10 mouse cellular contexts compared by ENCODE assay signal in the genomic region with DNA sequence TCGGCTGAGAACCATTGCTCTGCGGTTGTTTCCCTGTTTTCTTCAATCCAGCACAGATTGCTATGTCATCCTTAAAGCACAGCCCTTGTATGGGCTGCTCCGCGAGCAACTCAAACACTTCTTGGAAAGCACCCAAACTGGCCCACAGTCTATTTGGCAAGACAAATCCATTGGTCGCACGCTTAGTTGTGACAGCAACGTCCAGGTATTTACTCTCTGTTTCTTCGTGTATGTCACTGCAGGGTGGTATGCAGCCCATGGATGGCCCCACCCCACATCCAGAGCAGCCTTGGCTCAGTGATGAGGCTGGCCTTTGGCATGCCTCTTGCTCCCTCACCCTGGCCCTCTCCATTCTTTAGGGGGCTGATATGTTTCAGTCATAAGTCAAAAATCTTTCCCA. TPM values are rescaled to one million over a fixed set of nuclear protein-coding genes. Genes with fewer than 3 reads are reported as not detected.
DNase-seq lines count a peak whose midpoint lies in the region; ATAC-seq lines count a peak whose summit lies in the region.
"Had no signal": no experiment of that assay in that cellular context is flagged by ENCODE, and none has a peak within 500 bp of the region (broad histone marks: within the 10 kb centered on the region; RNA-seq: fewer than 3 reads in every experiment).

No protein-coding gene starts in this region.

- peak; percentile 21 for DNase-seq in ovary, postnatal 14 days (ENCODE audit: low spot score)
- no peak for DNase-seq in ovary, postnatal 10 days (ENCODE audit: low spot score)
- peak; percentile 80 to 82 for DNase-seq in heart, postnatal 10 days
- DNase-seq in c-Kit-positive CD71-positive TER-119-positive erythroid progenitor cells, embryonic 14.5 days (ENCODE audit: low spot score), result no peak
- DNase-seq: cerebellum, adult 18-20 months had no signal

- H3K27me3 ChIP-seq in forebrain, embryonic 16.5 days (replicated peaks; ENCODE audit: control insufficient read depth, insufficient read depth, low read length), result no peaks in the 10 kb centered on the region
- no peaks in the 10 kb centered on the region for H3K27me3 ChIP-seq in forebrain, embryonic 15.5 days
- H3K27me3 ChIP-seq in stomach, embryonic 15.5 days (replicated peaks), result no peaks in the 10 kb centered on the region
- H3K27me3 ChIP-seq in midbrain, embryonic 15.5 days (replicated peaks), result no peaks in the 10 kb centered on the region

- peak; percentile 64; the same call in 1 of the 2 replicates for ATAC-seq in forebrain, embryonic 16.5 days
- no peak; the same call in 1 of the 2 replicates for ATAC-seq in forebrain, embryonic 15.5 days (replicated peaks)
- ATAC-seq in stomach, embryonic 15.5 days (ENCODE audit: insufficient read depth, low FRiP score, low read depth), result peak; percentile 47; the same call in 1 of the 2 replicates
- no peak for ATAC-seq in midbrain, embryonic 15.5 days (replicated peaks)

- H3K4me1 ChIP-seq in forebrain, embryonic 16.5 days (replicated peaks; ENCODE audit: control insufficient read depth, insufficient read depth, low read length), result no peaks in the 10 kb centered on the region; the same call in 1 of the 2 replicates
- peaks cover 5% of the 10 kb centered on the region; the same call in 1 of the 2 replicates for H3K4me1 ChIP-seq in forebrain, embryonic 15.5 days
- H3K4me1 ChIP-seq in stomach, embryonic 15.5 days, result no peaks in the 10 kb centered on the region
- H3K4me1 ChIP-seq in midbrain, embryonic 15.5 days, result no peaks in the 10 kb centered on the region

- intact Hi-C loops in heart, postnatal 10 days (cut with DNase I), result loop anchor here (2.0 kb wide), 1 partner anchor 42 kb away; the partner anchor contains the start of gene Ipo5

- no peak overlapping the region for H3K4me2 ChIP-seq in forebrain, embryonic 16.5 days (ENCODE audit: low read length)
- H3K4me2 ChIP-seq in forebrain, embryonic 15.5 days (replicated peaks), result no peak overlapping the region
- H3K4me2 ChIP-seq in stomach, embryonic 15.5 days, result no peak overlapping the region
- no peak overlapping the region for H3K4me2 ChIP-seq in midbrain, embryonic 15.5 days

- 29% methylated on average over 8 of the region's 8 CpGs for WGBS in forebrain, embryonic 16.5 days
- 47% methylated on average over 8 of the region's 8 CpGs for WGBS in forebrain, embryonic 15.5 days
- 44% methylated on average over 8 of the region's 8 CpGs for WGBS in stomach, embryonic 15.5 days
- 49% methylated on average over 8 of the region's 8 CpGs for WGBS in midbrain, embryonic 15.5 days

- H3K4me3 ChIP-seq in forebrain, embryonic 16.5 days (replicated peaks; ENCODE audit: low read length), result no peak overlapping the region
- no peak overlapping the region for H3K4me3 ChIP-seq in forebrain, embryonic 15.5 days
- H3K4me3 ChIP-seq in stomach, embryonic 15.5 days (replicated peaks), result no peak overlapping the region
- H3K4me3 ChIP-seq in midbrain, embryonic 15.5 days, result no peak overlapping the region

- no peak overlapping the region for H3K9ac ChIP-seq in forebrain, embryonic 16.5 days (replicated peaks; ENCODE audit: low read depth, low read length)
- H3K9ac ChIP-seq in forebrain, embryonic 15.5 days (replicated peaks), result no peak overlapping the region
- H3K9ac ChIP-seq in stomach, embryonic 15.5 days, result no peak overlapping the region
- H3K9ac ChIP-seq in midbrain, embryonic 15.5 days, result no peak overlapping the region

- no peak overlapping the region for H3K27ac ChIP-seq in forebrain, embryonic 16.5 days (ENCODE audit: low read length)
- no peak overlapping the region for H3K27ac ChIP-seq in forebrain, embryonic 15.5 days (replicated peaks)
- no peak overlapping the region for H3K27ac ChIP-seq in stomach, embryonic 15.5 days
- no peak overlapping the region for H3K27ac ChIP-seq in midbrain, embryonic 15.5 days
- H3K27ac ChIP-seq: macrophage had no signal

- no peaks in the 10 kb centered on the region for H3K36me3 ChIP-seq in forebrain, embryonic 16.5 days (ENCODE audit: control insufficient read depth, insufficient read depth)
- no peaks in the 10 kb centered on the region for H3K36me3 ChIP-seq in forebrain, embryonic 15.5 days
- H3K36me3 ChIP-seq in stomach, embryonic 15.5 days, result no peaks in the 10 kb centered on the region
- no peaks in the 10 kb centered on the region for H3K36me3 ChIP-seq in midbrain, embryonic 15.5 days (replicated peaks)

- no peaks in the 10 kb centered on the region for H3K9me3 ChIP-seq in forebrain, embryonic 16.5 days (ENCODE audit: control insufficient read depth, low read length)
- no peaks in the 10 kb centered on the region for H3K9me3 ChIP-seq in forebrain, embryonic 15.5 days
- no peaks in the 10 kb centered on the region for H3K9me3 ChIP-seq in stomach, embryonic 15.5 days
- no peaks in the 10 kb centered on the region for H3K9me3 ChIP-seq in midbrain, embryonic 15.5 days

RNA-seq across cellular contexts. Expression of gene Ipo5, which starts 42.5 kb away (rescaled TPM):
- polyA plus RNA-seq in forebrain, embryonic 16.5 days (2015; fragmentation: Nextera tagmentation; extraction: Ambion mirVana), result 84.9 and 104 TPM in 2 replicates
- polyA plus RNA-seq in forebrain, embryonic 15.5 days (2015; fragmentation: Nextera tagmentation; extraction: Ambion mirVana), result 82.3 and 84.0 TPM in 2 replicates
- 100 to 1,000 TPM in 1 of 2 experiments, 10 to 100 TPM in 1; 97.4 to 102 TPM for total RNA-seq in heart, postnatal 10 days (2021)
- 76.0 and 81.7 TPM in 2 replicates for polyA plus RNA-seq in stomach, embryonic 15.5 days (2015; fragmentation: Nextera tagmentation; extraction: Ambion mirVana)
- polyA plus RNA-seq in midbrain, embryonic 15.5 days (2015; fragmentation: Nextera tagmentation; extraction: Ambion mirVana), result 57.5 and 58.2 TPM in 2 replicates

Comparison
In these comparisons a context has a peak if more than half of its experiments do, and no peak if none do; other contexts are left out.
1. ATAC-seq: peak in forebrain, embryonic 16.5 days (single experiment) and stomach, embryonic 15.5 days (single experiment); none in forebrain, embryonic 15.5 days (single experiment) and midbrain, embryonic 15.5 days (single experiment).
2. DNase-seq: peak in ovary, postnatal 14 days (single experiment) and heart, postnatal 10 days (2 of 2); none in ovary, postnatal 10 days (single experiment) and c-Kit-positive CD71-positive TER-119-positive erythroid progenitor cells, embryonic 14.5 days (single experiment).